Mouse (Mus musculus) T-helper 2 cell (primary cell): ENCODE data around the gene Nfe2.

Source experiments
- in situ Hi-C: fragments of 300-600 bp; cut with MboI, MseI; formaldehyde crosslinking; loops from one replicate; pipeline ENCODE4 v1.15.1; 2025; ENCODE audit warnings: high pct_unique_total_duplicates

Nfe2 gene

GRCm38 (mm10) chr15:103257790-103258728, at the start of gene Nfe2:
Gene Nfe2 (minus strand): TSS chr15:103258403.
- in situ Hi-C loops, result no loop called here

GRCm38 (mm10) chr15:103307125-103307524, 48.9 kb upstream of the Nfe2 start:
- in situ Hi-C loops, result loop anchor here (25.0 kb wide), 1 partner anchor 320 kb away; the partner anchor contains the start of genes Hoxc6, Hoxc8 and Hoxc9

- in situ Hi-C loops, result loop anchor here (25.0 kb wide), 1 partner anchor 319 kb away; the partner anchor contains the start of genes Hoxc6, Hoxc8 and Hoxc9
Measured at GRCm38 (mm10) chr15:103305792-103306645, 47.8 kb upstream of the Nfe2 start.

DNA sequence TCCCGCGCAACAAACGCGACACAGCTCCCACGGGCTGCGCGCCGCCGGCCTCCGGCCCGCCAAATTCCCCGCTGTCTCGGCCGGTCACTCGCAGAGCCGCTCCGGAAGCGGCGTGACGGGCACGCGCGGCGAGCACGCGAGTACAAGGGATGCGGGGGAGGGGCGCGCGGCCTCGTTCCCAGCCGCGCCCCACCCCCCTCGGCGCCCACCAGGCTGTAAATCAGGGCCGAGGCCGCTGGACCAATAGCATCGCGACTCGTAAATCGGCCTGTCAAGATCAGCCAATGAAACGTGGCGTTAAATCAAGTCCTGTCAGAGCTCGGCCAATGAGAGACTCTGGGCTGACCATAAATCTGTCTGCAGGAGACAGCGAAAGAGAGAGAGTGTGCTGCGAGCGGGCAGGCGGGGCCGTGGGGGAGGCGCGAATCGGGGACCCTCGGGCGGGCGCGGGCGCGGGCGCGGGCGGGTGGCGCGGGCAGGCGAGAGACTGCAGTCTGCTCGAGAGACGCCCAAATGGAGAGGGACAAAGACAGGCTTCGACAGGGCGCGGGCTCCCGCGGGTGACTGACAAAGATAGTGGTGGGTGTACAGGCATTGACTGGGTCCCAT, 47.0 kb upstream of the Nfe2 start:
- in situ Hi-C loops, result loop anchor here (25.0 kb wide), 1 partner anchor 318 kb away; the partner anchor contains the start of genes Hoxc6, Hoxc8 and Hoxc9

DNA sequence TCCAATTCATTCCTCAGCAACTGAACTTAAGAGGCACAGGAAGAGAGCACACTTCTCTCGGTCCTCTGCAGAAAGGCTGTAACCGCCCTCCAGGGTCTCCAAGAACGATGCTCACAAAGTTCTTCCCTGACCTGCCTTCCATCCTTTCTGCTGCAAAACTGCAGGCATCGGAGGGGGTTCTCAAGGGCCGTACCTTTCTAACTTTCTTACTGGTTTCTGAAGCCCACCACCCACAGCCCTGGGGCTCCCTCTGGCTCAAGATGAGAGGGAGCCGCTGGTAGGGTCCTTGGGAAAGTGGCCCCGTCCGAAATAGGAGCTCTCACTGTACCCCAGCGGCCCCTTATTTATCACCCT, 46.4 kb upstream of the Nfe2 start:
- in situ Hi-C loops, result loop anchor here (25.0 kb wide), 1 partner anchor 317 kb away; the partner anchor contains the start of genes Hoxc6, Hoxc8 and Hoxc9

GRCm38 (mm10) chr15:103303916-103304615, 45.9 kb upstream of the Nfe2 start:
- in situ Hi-C loops, result loop anchor here (25.0 kb wide), 1 partner anchor 317 kb away; the partner anchor contains the start of genes Hoxc6, Hoxc8 and Hoxc9

- in situ Hi-C loops, result loop anchor here (25.0 kb wide), 1 partner anchor 315 kb away; the partner anchor contains the start of genes Hoxc6, Hoxc8 and Hoxc9
Measured at GRCm38 (mm10) chr15:103302341-103303021, 44.3 kb upstream of the Nfe2 start.

GRCm38 (mm10) chr15:103301547-103302340, 43.5 kb upstream of the Nfe2 start:
- in situ Hi-C loops, result loop anchor here (25.0 kb wide), 1 partner anchor 314 kb away; the partner anchor contains the start of genes Hoxc6, Hoxc8 and Hoxc9

GRCm38 (mm10) chr15:103301046-103301445, 42.8 kb upstream of the Nfe2 start:
- in situ Hi-C loops, result loop anchor here (25.0 kb wide), 1 partner anchor 314 kb away; the partner anchor contains the start of genes Hoxc6, Hoxc8 and Hoxc9

DNA sequence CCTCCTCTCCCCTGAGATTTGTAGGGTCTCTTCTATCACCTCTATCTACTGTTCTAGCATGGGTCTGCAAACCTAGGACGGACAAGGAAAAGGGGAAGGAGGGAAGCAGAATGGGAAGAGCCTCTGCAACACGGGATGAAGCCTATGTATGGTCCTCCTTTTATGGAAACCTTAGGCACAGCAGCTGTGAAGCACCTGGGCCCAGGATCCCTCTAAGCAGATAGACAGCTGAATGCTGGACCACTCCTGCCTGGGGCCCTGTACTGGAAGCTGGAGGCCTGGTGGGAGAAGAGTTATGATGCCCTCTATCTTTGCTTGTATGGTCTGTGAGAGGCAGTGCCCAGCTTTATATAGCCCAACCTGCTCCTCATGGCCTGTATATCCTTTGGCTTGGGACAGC, 42.4 kb upstream of the Nfe2 start:
- in situ Hi-C loops, result loop anchor here (25.0 kb wide), 1 partner anchor 313 kb away; the partner anchor contains the start of genes Hoxc6, Hoxc8 and Hoxc9

DNA sequence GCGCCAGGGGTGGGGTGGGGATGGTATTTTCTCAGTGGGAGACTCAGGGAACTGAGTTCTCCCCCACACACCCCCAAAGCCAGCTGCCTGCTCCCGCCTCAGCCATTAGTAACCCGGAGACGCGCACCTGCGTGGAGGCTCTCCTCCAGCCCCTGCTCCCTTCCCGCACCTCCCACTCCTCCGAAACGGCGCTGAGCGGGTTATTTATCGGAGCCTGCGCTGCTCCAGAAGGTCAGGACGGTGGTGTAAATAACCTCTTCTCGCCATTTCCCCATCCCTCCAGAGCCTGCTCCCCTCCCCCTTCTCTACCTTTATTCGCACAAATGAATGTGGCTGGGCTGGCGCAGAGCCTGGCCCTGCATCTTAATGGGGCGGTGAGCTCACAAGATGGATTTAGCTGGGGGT, 41.9 kb upstream of the Nfe2 start:
- in situ Hi-C loops, result loop anchor here (25.0 kb wide), 1 partner anchor 313 kb away; the partner anchor contains the start of genes Hoxc6, Hoxc8 and Hoxc9

DNA sequence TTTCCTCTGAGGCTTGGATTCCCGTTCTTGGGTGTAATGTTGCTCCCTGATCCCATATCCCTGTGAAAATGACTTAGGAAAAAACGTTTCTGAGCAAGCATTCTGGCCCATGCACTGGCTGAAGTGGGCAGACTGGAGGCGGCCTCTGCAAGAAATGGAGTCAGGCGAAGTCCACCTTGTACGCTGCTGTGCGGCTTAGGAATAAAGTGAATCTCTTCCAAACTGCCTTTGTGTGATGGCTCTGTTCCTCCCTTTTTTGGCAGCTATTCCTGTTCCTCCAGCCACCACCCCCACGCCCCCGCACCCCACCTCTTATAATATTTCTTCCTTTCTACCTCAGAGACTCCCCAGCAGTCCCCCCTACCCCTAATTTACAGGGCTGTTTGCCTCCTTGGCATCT, 41.4 kb upstream of the Nfe2 start:
- in situ Hi-C loops, result loop anchor here (5.0 to 25.0 kb wide), 3 partner anchors 53 to 312 kb away; partner anchors contain the start of genes Hoxc6, Hoxc8 and Hoxc9

- in situ Hi-C loops, result loop anchor here (5.0 kb wide), 2 partner anchors 53 to 92 kb away; no protein-coding TSS in a partner anchor
Measured at GRCm38 (mm10) chr15:103298861-103299616, 40.8 kb upstream of the Nfe2 start.

- in situ Hi-C loops, result loop anchor here (5.0 kb wide), 2 partner anchors 54 to 91 kb away; no protein-coding TSS in a partner anchor
Measured at GRCm38 (mm10) chr15:103298026-103298425, 39.8 kb upstream of the Nfe2 start.

DNA sequence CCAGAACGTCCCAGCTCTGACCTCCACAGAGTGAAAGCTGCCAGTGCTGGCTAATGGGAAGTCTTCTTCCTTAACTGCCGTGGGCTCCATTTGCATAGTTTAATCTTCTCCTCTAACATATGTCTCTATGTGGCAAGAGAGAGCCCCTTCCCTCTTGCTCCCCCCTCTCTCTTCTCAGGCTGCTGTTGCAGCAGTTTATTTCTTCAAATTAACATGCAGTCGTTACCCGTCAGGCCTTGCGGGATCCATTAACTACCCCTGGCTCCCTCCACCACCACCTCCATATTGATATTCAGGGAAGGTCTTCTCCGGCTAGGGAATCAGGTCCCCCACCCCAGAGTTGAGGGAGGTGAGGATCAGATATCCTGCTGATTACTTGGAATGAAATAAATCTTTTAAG, 39.1 kb upstream of the Nfe2 start:
- in situ Hi-C loops, result loop anchor here (5.0 kb wide), 2 partner anchors 55 to 90 kb away; no protein-coding TSS in a partner anchor

DNA sequence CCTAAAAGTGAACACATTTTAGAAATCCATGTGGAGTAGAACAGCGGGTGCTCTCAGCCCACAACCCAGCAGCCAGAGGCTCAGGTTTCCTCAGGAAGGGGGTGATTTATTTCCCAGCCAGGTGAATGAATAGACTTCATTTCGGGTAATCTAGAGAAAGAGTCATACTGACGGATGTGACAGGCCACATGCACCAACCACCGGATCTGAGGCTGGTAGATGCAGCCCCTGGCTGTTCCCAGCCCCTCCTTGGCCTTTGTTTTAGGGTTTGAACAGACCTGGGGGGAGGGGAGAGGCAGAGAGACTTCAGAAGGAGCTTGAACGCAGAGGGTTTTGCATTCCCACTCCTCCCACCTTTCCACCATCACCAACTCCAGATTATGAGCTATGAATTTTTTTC, 37.6 kb upstream of the Nfe2 start:
- in situ Hi-C loops, result loop anchor here (5.0 kb wide), 2 partner anchors 56 to 89 kb away; no protein-coding TSS in a partner anchor

DNA sequence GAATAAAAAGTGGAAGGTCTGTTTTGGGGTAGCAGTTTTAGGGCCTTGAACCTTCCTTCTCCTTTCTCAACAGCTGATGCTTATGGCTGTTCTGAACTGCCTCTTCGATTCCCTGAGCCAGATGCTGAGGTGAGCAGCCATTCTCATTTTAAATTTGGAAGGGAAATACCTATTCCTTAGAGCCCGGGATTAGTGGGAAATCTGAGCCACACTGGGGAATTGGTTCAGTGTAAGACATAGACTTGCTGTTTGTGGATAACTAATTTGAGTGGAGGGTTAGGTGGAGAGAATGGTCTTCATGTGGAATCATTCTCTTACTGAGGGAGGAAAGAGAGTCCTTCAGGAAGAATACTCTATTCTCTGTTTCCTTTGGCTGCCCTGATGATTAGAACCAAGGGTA, 36.4 kb upstream of the Nfe2 start:
- in situ Hi-C loops, result loop anchor here (5.0 kb wide), 2 partner anchors 58 to 87 kb away; no protein-coding TSS in a partner anchor

GRCm38 (mm10) chr15:103293375-103293774, 35.2 kb upstream of the Nfe2 start:
- in situ Hi-C loops, result no loop called here
